Mouse (Mus musculus): Measurements from ENCODE around the gene Cyp39a1. TPM values are rescaled to one million over a fixed set of nuclear protein-coding genes. Genes with fewer than 3 reads are reported as not detected.

Gene Cyp39a1
- polyA plus RNA-seq, 1 experiment from 2014 or later = 32.7 TPM

GRCm38 (mm10) chr17:43698997-43699649 is 31.9 kb downstream of the Cyp39a1 start:
- peak; percentile 65; the same call in 1 of the 2 replicates for ATAC-seq (ENCODE audit: low FRiP score)
- no peak overlapping the region for H3K9ac ChIP-seq
- no peaks in the 10 kb centered on the region for H3K27me3 ChIP-seq
- no peak overlapping the region for H3K27ac ChIP-seq
- no peaks in the 10 kb centered on the region for H3K9me3 ChIP-seq
- H3K4me2 ChIP-seq = no peak overlapping the region
- no peak overlapping the region for H3K4me3 ChIP-seq (replicated peaks)
- H3K36me3 ChIP-seq (replicated peaks) = peaks cover 5% of the 10 kb centered on the region
- H3K4me1 ChIP-seq = 0 out of 2 replicates have a peak, but pooled peaks cover 3% of the 10 kb centered on the region
- 44% methylated on average over 14 of the region's 14 CpGs for WGBS

- no peak overlapping the region for H3K27ac ChIP-seq
- H3K9ac ChIP-seq = no peak overlapping the region
- H3K4me1 ChIP-seq = 0 out of 2 replicates have a peak, but pooled peaks cover 3% of the 10 kb centered on the region
- no peak overlapping the region for H3K4me3 ChIP-seq (replicated peaks)
- no peaks in the 10 kb centered on the region for H3K27me3 ChIP-seq
- H3K4me2 ChIP-seq = no peak overlapping the region
- no peaks in the 10 kb centered on the region for H3K9me3 ChIP-seq
- no peak for ATAC-seq (ENCODE audit: low FRiP score)
- WGBS = 71% methylated on average over 6 of the region's 6 CpGs
- no peaks in the 10 kb centered on the region for H3K36me3 ChIP-seq (replicated peaks)
These were observed 33.8 kb downstream of the Cyp39a1 start for GRCm38 (mm10) chr17:43701060-43701459.

GRCm38 (mm10) chr17:43704216-43704930 is 37.1 kb downstream of the Cyp39a1 start:
- Histone ChIP-seq H3K36me3 (replicated peaks) (no peaks in the 10 kb centered on the region), H3K9me3 (no peaks in the 10 kb centered on the region), H3K4me2 (no peak overlapping the region), H3K9ac (no peak overlapping the region), H3K27me3 (no peaks in the 10 kb centered on the region), H3K4me3 (replicated peaks) (no peak overlapping the region), H3K4me1 (no peaks in the 10 kb centered on the region), H3K27ac (no peak overlapping the region)
- 93% methylated on average over 12 of the region's 12 CpGs for WGBS
- no peak for ATAC-seq (ENCODE audit: low FRiP score)

DNA sequence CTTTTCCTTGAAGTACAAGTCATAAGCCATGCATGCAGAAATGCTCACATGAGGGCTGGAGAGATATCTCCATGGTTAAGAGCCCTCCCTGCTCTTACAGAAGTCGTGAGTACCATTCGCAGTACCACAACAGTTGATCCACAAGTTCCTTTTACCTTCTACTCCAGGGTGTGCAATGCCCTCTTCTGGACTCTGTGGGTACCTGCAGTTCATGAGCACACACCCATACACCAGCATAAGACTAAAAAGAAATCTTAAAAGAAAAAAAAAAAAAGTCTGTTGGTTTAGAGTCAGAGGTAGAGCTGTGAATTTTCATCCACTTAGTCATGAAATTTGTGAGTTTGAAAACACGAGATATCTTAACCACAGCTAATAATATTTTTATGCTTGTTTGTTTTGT is 39.5 kb downstream of the Cyp39a1 start:
- H3K4me1 ChIP-seq = no peaks in the 10 kb centered on the region
- no peak overlapping the region for H3K4me3 ChIP-seq (replicated peaks)
- WGBS = 94% methylated on average over 3 of the region's 3 CpGs
- no peaks in the 10 kb centered on the region for H3K9me3 ChIP-seq
- no peaks in the 10 kb centered on the region for H3K36me3 ChIP-seq (replicated peaks)
- H3K27me3 ChIP-seq = no peaks in the 10 kb centered on the region
- no peak for ATAC-seq (ENCODE audit: low FRiP score)
- no peak overlapping the region for H3K4me2 ChIP-seq
- H3K27ac ChIP-seq = no peak overlapping the region
- no peak overlapping the region for H3K9ac ChIP-seq

DNA sequence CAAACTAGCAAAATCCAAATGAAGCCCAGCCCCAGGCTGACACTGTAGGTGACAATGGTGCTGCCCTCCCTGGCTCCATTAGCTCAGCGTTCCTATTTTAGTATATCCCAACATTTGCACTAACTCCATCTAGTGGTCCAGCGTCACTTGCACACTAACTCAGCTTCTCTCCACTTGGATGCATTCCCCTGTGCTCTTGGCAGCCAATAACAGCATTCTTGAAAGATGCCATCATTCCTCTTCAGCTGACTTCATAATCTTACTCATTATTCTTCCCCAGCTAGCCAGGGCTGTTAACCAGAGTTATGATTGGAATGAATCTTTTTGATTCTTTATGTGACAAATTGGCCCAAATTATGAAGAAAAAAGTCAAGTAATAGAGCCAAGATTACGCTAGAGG is 40.0 kb downstream of the Cyp39a1 start:
- no peak overlapping the region for H3K4me2 ChIP-seq
- no peaks in the 10 kb centered on the region for H3K36me3 ChIP-seq (replicated peaks)
- no peak overlapping the region for H3K4me3 ChIP-seq (replicated peaks)
- 86% methylated on average over 3 of the region's 3 CpGs for WGBS
- H3K9me3 ChIP-seq = no peaks in the 10 kb centered on the region
- no peak for ATAC-seq (ENCODE audit: low FRiP score)
- no peaks in the 10 kb centered on the region for H3K4me1 ChIP-seq
- no peaks in the 10 kb centered on the region for H3K27me3 ChIP-seq
- H3K9ac ChIP-seq = no peak overlapping the region
- H3K27ac ChIP-seq = no peak overlapping the region

GRCm38 (mm10) chr17:43711557-43712352 is 44.5 kb downstream of the Cyp39a1 start:
- H3K4me2 ChIP-seq = no peak overlapping the region
- no peak overlapping the region for H3K27ac ChIP-seq
- 90% methylated on average over 7 of the region's 7 CpGs for WGBS
- no peaks in the 10 kb centered on the region for H3K27me3 ChIP-seq
- no peak overlapping the region for H3K9ac ChIP-seq
- H3K4me3 ChIP-seq (replicated peaks) = no peak overlapping the region
- H3K4me1 ChIP-seq = no peaks in the 10 kb centered on the region
- H3K36me3 ChIP-seq (replicated peaks) = no peaks in the 10 kb centered on the region
- no peak for ATAC-seq (ENCODE audit: low FRiP score)
- no peaks in the 10 kb centered on the region for H3K9me3 ChIP-seq

- Histone ChIP-seq H3K4me1 (no peaks in the 10 kb centered on the region), H3K27ac (no peak overlapping the region), H3K4me2 (no peak overlapping the region), H3K36me3 (replicated peaks) (no peaks in the 10 kb centered on the region), H3K4me3 (replicated peaks) (no peak overlapping the region), H3K9ac (no peak overlapping the region), H3K27me3 (no peaks in the 10 kb centered on the region), H3K9me3 (no peaks in the 10 kb centered on the region)
- ATAC-seq (ENCODE audit: low FRiP score) = no peak
- WGBS = 81% methylated on average over 3 of the region's 3 CpGs
These were observed 47.0 kb downstream of the Cyp39a1 start for GRCm38 (mm10) chr17:43714191-43714590.

DNA sequence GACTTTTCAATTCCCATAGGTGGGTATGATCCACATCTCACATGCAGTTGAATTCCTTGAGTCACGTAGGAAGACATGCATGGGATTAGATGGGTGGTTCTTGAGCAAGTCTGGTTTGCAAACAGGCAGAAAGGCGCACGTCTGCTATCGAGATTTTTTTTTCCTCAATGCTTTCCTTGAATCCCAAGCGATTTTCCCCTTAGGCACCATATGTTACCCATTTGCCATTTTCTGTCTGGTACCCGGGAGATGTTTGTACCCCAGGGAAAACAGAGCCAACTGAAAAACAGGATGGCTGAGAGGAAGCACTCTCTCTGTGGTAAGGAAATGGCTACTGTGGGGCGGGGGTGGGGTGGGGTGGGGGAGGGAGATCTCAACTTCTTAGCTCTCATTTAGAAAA is 49.4 kb downstream of the Cyp39a1 start:
- Histone ChIP-seq H3K9me3 (no peaks in the 10 kb centered on the region), H3K27ac (no peak overlapping the region), H3K4me2 (no peak overlapping the region), H3K36me3 (replicated peaks) (no peaks in the 10 kb centered on the region), H3K27me3 (no peaks in the 10 kb centered on the region), H3K9ac (no peak overlapping the region), H3K4me3 (replicated peaks) (no peak overlapping the region), H3K4me1 (no peaks in the 10 kb centered on the region)
- ATAC-seq (ENCODE audit: low FRiP score) = no peak
- WGBS = 76% methylated on average over 7 of the region's 7 CpGs

DNA sequence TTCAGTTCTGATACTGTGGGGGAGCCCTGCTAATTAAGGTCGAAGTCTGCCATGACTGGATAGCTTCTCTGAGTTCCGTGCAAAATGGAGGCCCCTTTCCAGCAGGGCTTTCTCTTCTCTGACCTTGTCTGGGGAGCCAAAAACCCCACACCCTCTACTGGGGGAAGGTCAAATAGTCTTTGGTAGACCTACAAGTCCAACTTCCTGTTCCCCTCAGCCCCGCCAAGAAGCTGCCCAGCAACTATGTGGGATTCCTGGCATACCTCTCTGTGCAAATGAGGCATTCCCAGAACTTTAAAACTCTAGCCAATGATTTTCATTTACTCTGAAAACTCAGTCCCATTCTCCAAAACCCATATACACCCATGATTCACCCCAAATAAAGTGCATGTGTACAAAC is 52.2 kb downstream of the Cyp39a1 start:
- H3K9me3 ChIP-seq = no peaks in the 10 kb centered on the region
- no peak overlapping the region for H3K27ac ChIP-seq
- H3K27me3 ChIP-seq = no peaks in the 10 kb centered on the region
- H3K4me2 ChIP-seq = no peak overlapping the region
- no peaks in the 10 kb centered on the region for H3K36me3 ChIP-seq (replicated peaks)
- ATAC-seq (ENCODE audit: low FRiP score) = no peak
- WGBS = 89% methylated on average over 3 of the region's 3 CpGs
- H3K4me3 ChIP-seq (replicated peaks) = no peak overlapping the region
- no peaks in the 10 kb centered on the region for H3K4me1 ChIP-seq
- no peak overlapping the region for H3K9ac ChIP-seq

GRCm38 (mm10) chr17:43724480-43724879 is 57.3 kb downstream of the Cyp39a1 start:
- no peaks in the 10 kb centered on the region for H3K9me3 ChIP-seq
- H3K36me3 ChIP-seq (replicated peaks) = no peaks in the 10 kb centered on the region
- H3K4me3 ChIP-seq (replicated peaks) = no peak overlapping the region
- no peak overlapping the region for H3K9ac ChIP-seq
- H3K27ac ChIP-seq = no peak overlapping the region
- H3K4me2 ChIP-seq = no peak overlapping the region
- no peak for ATAC-seq (ENCODE audit: low FRiP score)
- H3K4me1 ChIP-seq = no peaks in the 10 kb centered on the region
- no peaks in the 10 kb centered on the region for H3K27me3 ChIP-seq
- WGBS = 92% methylated on average over 2 of the region's 2 CpGs

DNA sequence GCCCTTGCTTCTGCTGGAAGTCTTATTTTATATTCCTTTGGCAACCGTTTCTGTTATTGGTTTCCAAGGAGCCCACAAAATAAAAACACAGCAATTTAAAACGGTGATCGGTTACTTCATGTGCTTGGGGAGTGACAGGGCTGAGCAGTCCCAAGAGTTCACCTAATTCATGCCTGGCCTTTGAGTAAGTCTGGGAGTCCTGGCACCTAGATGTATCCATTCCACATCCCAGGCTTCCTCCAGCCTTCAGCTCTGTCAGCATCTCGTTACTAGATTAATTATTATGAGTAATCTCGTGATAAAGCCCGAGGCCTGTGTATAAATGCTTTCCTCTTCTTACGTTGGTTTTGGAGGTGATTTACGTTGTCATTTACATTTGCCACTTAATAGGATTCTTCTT is 64.1 kb downstream of the Cyp39a1 start:
- Histone ChIP-seq H3K4me2 (no peak overlapping the region), H3K9me3 (no peaks in the 10 kb centered on the region), H3K4me1 (no peaks in the 10 kb centered on the region), H3K27ac (no peak overlapping the region), H3K27me3 (no peaks in the 10 kb centered on the region), H3K36me3 (replicated peaks) (0 out of 2 replicates have a peak, but pooled peaks cover 5% of the 10 kb centered on the region), H3K4me3 (replicated peaks) (no peak overlapping the region), H3K9ac (no peak overlapping the region)
- WGBS = 80% methylated on average over 8 of the region's 8 CpGs
- ATAC-seq (ENCODE audit: low FRiP score) = no peak

- no peak overlapping the region for H3K27ac ChIP-seq
- no peaks in the 10 kb centered on the region for H3K9me3 ChIP-seq
- 95% methylated on average over 8 of the region's 8 CpGs for WGBS
- H3K4me1 ChIP-seq = no peaks in the 10 kb centered on the region
- ATAC-seq (ENCODE audit: low FRiP score) = no peak
- H3K27me3 ChIP-seq = no peaks in the 10 kb centered on the region
- H3K36me3 ChIP-seq (replicated peaks) = peaks cover 5% of the 10 kb centered on the region; the same call in 1 of the 2 replicates
- no peak overlapping the region for H3K4me2 ChIP-seq
- no peak overlapping the region for H3K9ac ChIP-seq
- no peak overlapping the region for H3K4me3 ChIP-seq (replicated peaks)
These were observed 64.8 kb downstream of the Cyp39a1 start for GRCm38 (mm10) chr17:43731976-43732375.
